Mouse (Mus musculus): ENCODE data around the gene Prkca.

DNA sequence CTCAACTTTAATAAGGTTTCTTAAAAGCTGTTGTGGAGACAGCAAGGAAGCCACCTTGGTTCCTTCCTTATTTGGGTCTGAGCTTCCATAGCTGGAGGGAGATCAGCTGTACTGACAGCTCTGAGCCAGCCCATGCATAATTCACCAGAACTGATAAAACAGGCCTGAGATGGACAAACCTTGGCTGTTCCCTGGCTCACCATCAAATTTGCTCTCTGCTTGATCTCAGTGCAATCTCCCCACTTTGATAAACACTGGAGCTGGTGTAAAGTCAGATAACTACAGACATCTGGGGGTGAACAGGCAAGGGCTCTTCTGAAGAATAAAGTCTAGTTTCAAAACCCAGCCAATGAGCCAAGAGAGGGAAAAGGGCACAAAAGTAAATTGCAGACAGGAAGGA, 261.1 kb downstream of the Prkca start:
- no peak for TF ChIP-seq CTCF (IDR thresholded peaks at IDR 0.05; ENCODE audit: insufficient read depth, low read depth, low read length)
- no peak for TF ChIP-seq POLR2A (IDR thresholded peaks at IDR 0.05; ENCODE audit: insufficient read depth, low read depth, low read length)

Data from olfactory bulb, adult 2 months (tissue).